Mouse (Mus musculus) embryonic facial prominence, embryonic 10.5 days (tissue): Measurements from ENCODE around the gene Rph3al. TPM values are rescaled to one million over a fixed set of nuclear protein-coding genes. Genes with fewer than 3 reads are reported as not detected.

ENCODE experiments used
- DNase-seq: peaks from one replicate; pipeline ENCODE4 v3.0.0-alpha.2; 2017; ENCODE audit warnings: low spot score
- H3K27ac ChIP-seq: fragments of 300-500 bp; sonication (generic); replicated peaks from 2 replicates; pipeline ENCODE4 v1.5.1; 2016; ENCODE audit warnings: mild to moderate bottlenecking
- H3K27me3 ChIP-seq: fragments of 300-500 bp; sonication (generic); replicated peaks from 2 replicates; pipeline ENCODE4 v1.6.1; 2016; ENCODE audit warnings: low read depth, mild to moderate bottlenecking; ENCODE audit not compliant: poor library complexity, severe bottlenecking
- H3K36me3 ChIP-seq: fragments of 300-500 bp; sonication (generic); replicated peaks from 2 replicates; pipeline ENCODE4 v1.6.1; 2016; ENCODE audit warnings: mild to moderate bottlenecking, moderate library complexity
- H3K4me1 ChIP-seq: fragments of 300-500 bp; sonication (generic); 2 replicates; pipeline ENCODE4 v1.6.1; 2016
- H3K4me3 ChIP-seq: fragments of 300-500 bp; sonication (generic); 2 replicates; pipeline ENCODE4 v1.5.1; 2016; ENCODE audit warnings: mild to moderate bottlenecking, moderate library complexity
- H3K9me3 ChIP-seq: fragments of 300-500 bp; sonication (generic); 2 replicates; pipeline ENCODE4 v1.6.1; 2016; ENCODE audit warnings: mild to moderate bottlenecking
- WGBS: fragments of 180-500 bp; shearing (Covaris S2); methylation state at CpG from one replicate; pipeline ENCODE4 v1.1.7; 2016; 5-methylcytosine and 5-hydroxymethylcytosine counted together
- polyA plus RNA-seq: library from polyadenylated mRNA; unstranded; fragments of >200 nt; fragmentation: Nextera tagmentation; extraction: Ambion mirVana; gene quantifications from 2 replicates; pipeline ENCODE4 v1.2.1, GENCODE M21; 2016

Rph3al gene
- polyA plus RNA-seq, 1 experiment from 2014 or later = 3.5 TPM

GRCm38 (mm10) chr11:75793351-75793750, 144.9 kb downstream of the Rph3al start:
- no peaks in the 10 kb centered on the region for H3K9me3 ChIP-seq
- peaks cover 89% of the 10 kb centered on the region for H3K27me3 ChIP-seq
- no peak overlapping the region for H3K27ac ChIP-seq
- H3K4me3 ChIP-seq = no peak overlapping the region
- DNase-seq = no peak
- peaks cover 23% of the 10 kb centered on the region for H3K4me1 ChIP-seq
- H3K36me3 ChIP-seq = no peaks in the 10 kb centered on the region
- 71% methylated on average over 5 of the region's 5 CpGs for WGBS

DNA sequence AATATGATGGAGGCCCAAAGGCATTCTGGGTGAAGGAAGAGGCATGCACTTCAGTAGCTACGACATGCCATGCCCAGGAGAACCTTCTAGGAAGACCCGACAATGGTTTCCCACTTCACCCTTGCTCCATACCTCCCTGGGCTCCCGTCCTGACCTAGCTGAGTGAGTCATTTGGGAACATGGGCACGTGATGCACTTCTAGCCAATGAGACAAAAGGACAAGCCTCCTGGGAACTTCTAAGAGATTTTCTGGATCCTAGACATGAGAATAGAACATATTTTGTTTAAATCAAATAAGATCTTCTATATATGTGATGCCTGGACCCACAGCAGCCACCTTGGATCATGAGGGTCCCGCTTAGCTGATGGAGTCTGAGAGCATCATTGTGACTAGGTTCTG, 145.7 kb downstream of the Rph3al start:
- Histone ChIP-seq H3K4me3 (no peak overlapping the region), H3K27me3 (peaks cover 81% of the 10 kb centered on the region)
- WGBS = 79% methylated on average over 5 of the region's 5 CpGs

GRCm38 (mm10) chr11:75785897-75786296, 152.3 kb downstream of the Rph3al start:
- H3K27me3 ChIP-seq = peaks cover 28% of the 10 kb centered on the region
- peaks cover 4% of the 10 kb centered on the region; the same call in 1 of the 2 replicates for H3K4me1 ChIP-seq
- H3K27ac ChIP-seq = no peak overlapping the region; the same call in 1 of the 2 replicates
- H3K36me3 ChIP-seq = no peaks in the 10 kb centered on the region
- no peak for DNase-seq
- no peaks in the 10 kb centered on the region for H3K9me3 ChIP-seq
- no peak overlapping the region for H3K4me3 ChIP-seq
- WGBS = 80% methylated on average over 8 of the region's 8 CpGs

More for the DNA sequence above, 145.7 kb downstream of the Rph3al start:
- DNase-seq = no peak
- Histone ChIP-seq H3K36me3 (no peaks in the 10 kb centered on the region), H3K27ac (no peak overlapping the region), H3K4me1 (peaks cover 26% of the 10 kb centered on the region), H3K9me3 (no peaks in the 10 kb centered on the region)

GRCm38 (mm10) chr11:75783799-75784198, 154.4 kb downstream of the Rph3al start:
- Histone ChIP-seq H3K27ac (no peak overlapping the region), H3K4me3 (no peak overlapping the region), H3K9me3 (no peaks in the 10 kb centered on the region), H3K4me1 (peaks cover 4% of the 10 kb centered on the region; the same call in 1 of the 2 replicates), H3K27me3 (0 out of 2 replicates have a peak, but pooled peaks cover 18% of the 10 kb centered on the region), H3K36me3 (no peaks in the 10 kb centered on the region)
- WGBS = 85% methylated on average over 5 of the region's 5 CpGs
- no peak for DNase-seq

- H3K27me3 ChIP-seq = peaks cover 25% of the 10 kb centered on the region; the same call in 1 of the 2 replicates
- H3K9me3 ChIP-seq = no peaks in the 10 kb centered on the region
- WGBS = 26% methylated on average over 6 of the region's 6 CpGs
- H3K36me3 ChIP-seq = no peaks in the 10 kb centered on the region
- H3K4me3 ChIP-seq = no peak overlapping the region
- DNase-seq = peak; percentile 79
- no peak overlapping the region for H3K27ac ChIP-seq
- no peaks in the 10 kb centered on the region for H3K4me1 ChIP-seq
Measured at GRCm38 (mm10) chr11:75781919-75782318, 156.3 kb downstream of the Rph3al start.

Other genes starting within 250 kb of the Rph3al start
- 1,280 and 1,286 TPM in 2 replicates for gene Ywhae, start 205.6 kb downstream of the Rph3al start, polyA plus RNA-seq
- gene Doc2b, start 142.4 kb downstream of the Rph3al start, polyA plus RNA-seq = 0.22 and 0.28 TPM in 2 replicates
- 0.65 and 0.99 TPM in 2 replicates for gene 1700016K19Rik, start 61.5 kb upstream of the Rph3al start, polyA plus RNA-seq
- gene Rflnb, start 89.4 kb upstream of the Rph3al start, polyA plus RNA-seq = 24.6 and 29.7 TPM in 2 replicates
- 37.5 and 39.8 TPM in 2 replicates for gene Vps53, start 241.2 kb upstream of the Rph3al start, polyA plus RNA-seq
- 35.0 and 35.1 TPM in 2 replicates for gene Fam57a, start 241.2 kb upstream of the Rph3al start, polyA plus RNA-seq